Mouse (Mus musculus) bone marrow, adult 2 months (tissue): Measurements from ENCODE around the gene Ckap2l. TPM values are rescaled to one million over a fixed set of nuclear protein-coding genes. Genes with fewer than 3 reads are reported as not detected.

Experiments used
- H3K27ac ChIP-seq: fragments of 200-500 bp; 2 replicates; pipeline ENCODE4 v1.5.1; 2012; ENCODE audit warnings: low read depth, mild to moderate bottlenecking, control low read depth, inconsistent platforms, low read length; ENCODE audit not compliant: control insufficient read depth, poor library complexity, insufficient read depth
- H3K4me1 ChIP-seq: fragments of 200-500 bp; 2 replicates; pipeline ENCODE4 v1.6.1; 2011; ENCODE audit warnings: low read length; ENCODE audit not compliant: control insufficient read depth, insufficient read depth
- H3K4me3 ChIP-seq: fragments of 200-500 bp; replicated peaks from 2 replicates; pipeline ENCODE3; 2011; ENCODE audit warnings: mild to moderate bottlenecking, low read depth, low read length, control low read depth; ENCODE audit not compliant: control insufficient read depth
- CTCF ChIP-seq: fragments of 200-500 bp; IDR thresholded peaks from 2 replicates; pipeline ENCODE4 v1.5.1; 2011; ENCODE audit warnings: low read length, control low read depth; ENCODE audit not compliant: control insufficient read depth, insufficient read depth
- POLR2A ChIP-seq: fragments of 200-500 bp; IDR thresholded peaks from 2 replicates; pipeline ENCODE4 v1.6.1; 2011; ENCODE audit warnings: low read depth, mild to moderate bottlenecking, control low read depth, low read length, borderline replicate concordance; ENCODE audit not compliant: control insufficient read depth
- WGBS: fragments of 180-500 bp; shearing (Covaris S2); methylation state at CpG from one replicate; pipeline ENCODE4 v1.1.7; 2018; 5-methylcytosine and 5-hydroxymethylcytosine counted together
- polyA plus RNA-seq: library from polyadenylated mRNA; stranded (reverse); fragments of >200 nt; gene quantifications from 2 replicates; pipeline ENCODE4 v1.2.4, GENCODE M21; 2011; ENCODE audit warnings: low replicate concordance; ENCODE audit not compliant: missing spikeins, insufficient read depth, insufficient read length

Ckap2l gene
- polyA plus RNA-seq, 1 experiment, result 27.3 TPM

DNA sequence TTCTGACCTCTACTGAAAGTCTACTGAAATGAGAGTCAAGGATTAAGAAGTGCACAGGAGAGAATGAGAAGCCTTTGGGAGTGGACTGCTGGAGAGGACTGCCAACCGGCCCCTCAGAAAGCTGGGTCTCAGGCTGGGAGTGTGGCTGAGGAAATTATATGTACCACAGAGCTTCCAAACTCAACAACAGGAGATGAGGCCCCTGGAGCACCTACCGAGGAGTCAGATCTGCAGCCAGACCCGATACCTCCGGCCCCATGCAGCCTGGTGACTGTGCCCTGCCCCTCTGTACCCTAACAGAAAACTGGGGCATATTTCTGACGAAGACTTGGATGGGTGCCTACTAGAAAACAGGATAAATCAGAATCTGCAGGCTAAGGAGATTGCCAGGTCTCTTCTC, 23.2 kb downstream of the Ckap2l start:
- H3K4me3 ChIP-seq, result no peak overlapping the region
- 92% methylated on average over 5 of the region's 5 CpGs for WGBS
- TF ChIP-seq POLR2A, result no peak
- TF ChIP-seq CTCF, result no peak
- no peak overlapping the region for H3K27ac ChIP-seq
- H3K4me1 ChIP-seq, result no peaks in the 10 kb centered on the region

DNA sequence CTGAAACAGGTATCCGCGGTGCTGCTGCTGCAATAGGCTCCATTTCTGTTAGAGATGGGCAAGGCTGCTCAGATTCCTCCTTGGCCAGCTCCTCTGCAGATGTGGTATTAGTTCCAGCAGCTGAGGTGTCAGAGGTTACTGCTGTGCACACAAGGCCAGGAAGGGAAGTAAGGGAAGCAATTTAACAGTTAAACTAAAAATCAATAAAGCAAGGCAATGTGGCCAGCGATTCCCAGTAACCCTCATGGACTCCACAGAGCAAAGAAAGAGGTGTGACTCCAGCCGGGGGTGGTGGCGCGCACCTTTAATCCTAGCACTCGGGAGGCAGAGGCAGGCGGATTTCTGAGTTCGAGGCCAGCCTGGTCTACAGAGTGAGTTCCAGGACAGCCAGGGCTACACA, 26.4 kb downstream of the Ckap2l start:
- Histone ChIP-seq H3K27ac (no peak overlapping the region), H3K4me3 (no peak overlapping the region), H3K4me1 (no peaks in the 10 kb centered on the region)
- TF ChIP-seq CTCF (no peak), POLR2A (no peak)
- 91% methylated on average over 9 of the region's 9 CpGs for whole genome bisulfite sequencing

DNA sequence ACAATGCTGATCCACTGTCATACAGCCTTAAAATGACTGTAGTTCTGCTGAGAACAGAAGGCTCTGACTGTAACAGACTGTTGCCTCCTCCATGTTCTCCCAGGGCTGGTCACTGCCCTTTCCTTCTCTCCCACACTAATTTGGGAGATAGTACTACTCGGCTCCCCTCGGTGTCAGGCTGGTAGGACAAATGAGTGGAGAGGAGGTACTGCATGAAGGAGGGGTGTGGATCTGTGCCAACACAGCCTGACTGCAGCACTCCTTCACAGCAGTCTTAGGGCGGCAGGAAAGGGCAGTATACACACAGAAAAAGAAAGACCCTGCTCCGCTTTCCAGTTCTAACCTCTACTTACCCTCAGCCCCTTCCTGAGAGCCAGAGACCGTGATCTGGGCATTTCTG, 27.0 kb downstream of the Ckap2l start:
- Histone ChIP-seq H3K4me1 (no peaks in the 10 kb centered on the region), H3K4me3 (no peak overlapping the region), H3K27ac (no peak overlapping the region)
- TF ChIP-seq CTCF (no peak), POLR2A (no peak)
- 94% methylated on average over 5 of the region's 5 CpGs for WGBS

DNA sequence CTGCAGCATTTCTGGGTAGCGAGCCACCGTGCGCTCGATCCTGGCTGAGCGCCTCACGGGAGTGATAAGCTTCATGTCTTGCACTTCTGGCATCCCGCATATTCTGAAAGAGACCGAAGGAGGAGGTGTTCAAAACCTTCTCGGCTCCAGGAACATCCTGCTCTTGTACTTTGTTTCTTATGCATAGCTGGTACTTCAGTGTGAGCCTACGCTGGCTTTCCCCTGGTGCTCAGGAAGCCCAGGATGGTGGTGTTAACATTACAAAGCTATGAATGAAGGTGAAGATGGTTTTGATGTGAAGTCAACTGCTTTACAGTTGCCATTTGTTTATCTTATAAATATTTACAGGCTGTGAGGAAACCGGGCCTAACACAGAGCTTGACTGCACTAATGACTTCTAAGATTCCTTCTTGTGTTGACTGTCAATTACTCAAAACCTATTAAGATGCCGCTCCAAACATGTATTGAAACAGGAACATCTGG, 27.8 kb downstream of the Ckap2l start:
- 92% methylated on average over 12 of the region's 12 CpGs for WGBS
- TF ChIP-seq POLR2A (no peak), CTCF (no peak)
- no peak overlapping the region for H3K27ac ChIP-seq
- no peak overlapping the region for H3K4me3 ChIP-seq
- H3K4me1 ChIP-seq, result no peaks in the 10 kb centered on the region

DNA sequence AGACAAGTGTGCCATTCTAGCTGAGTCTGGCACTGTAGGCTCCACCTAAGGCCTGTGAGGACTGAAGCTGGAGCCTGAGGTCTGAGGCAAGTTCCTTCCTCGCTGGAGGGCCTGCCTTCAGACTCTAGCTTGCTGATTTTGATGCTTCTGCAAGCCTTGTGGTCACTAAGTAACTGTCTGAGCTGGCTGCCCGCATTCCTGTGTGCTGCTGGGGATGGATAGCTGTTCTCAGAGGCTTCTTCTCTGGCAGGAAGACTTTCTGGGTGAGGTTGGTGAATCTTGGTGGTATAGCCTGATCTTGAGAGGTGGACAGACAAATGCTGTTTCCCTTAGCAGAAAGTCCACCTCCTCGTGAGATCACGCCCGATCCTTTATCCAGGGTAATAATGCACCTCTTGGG, 29.3 kb downstream of the Ckap2l start:
- Histone ChIP-seq H3K4me1 (no peaks in the 10 kb centered on the region), H3K27ac (no peak overlapping the region), H3K4me3 (no peak overlapping the region)
- TF ChIP-seq CTCF (no peak), POLR2A (no peak)
- WGBS, result 79% methylated on average over 5 of the region's 5 CpGs

DNA sequence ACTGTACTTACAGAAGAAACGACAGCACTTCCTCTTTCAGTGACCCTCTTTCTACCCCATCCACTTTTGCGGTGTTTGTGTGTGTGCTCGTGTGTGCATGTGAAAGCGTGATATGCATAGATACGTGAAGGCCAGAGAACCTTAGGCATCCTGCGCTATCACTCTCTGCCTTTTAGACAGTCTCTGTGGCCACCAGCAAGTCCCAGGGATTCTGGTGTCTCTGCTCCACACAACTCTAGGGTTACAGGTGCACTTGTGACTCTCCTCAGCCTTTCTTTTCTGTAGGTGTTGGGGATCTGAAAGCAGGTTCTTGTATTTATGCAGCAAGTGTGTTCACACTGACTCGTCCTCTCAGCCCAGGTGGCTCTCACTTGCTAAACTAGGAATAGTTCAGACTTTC, 31.7 kb downstream of the Ckap2l start:
- WGBS, result 73% methylated on average over 7 of the region's 7 CpGs
- no peak overlapping the region for H3K4me3 ChIP-seq
- TF ChIP-seq POLR2A, result no peak
- no peak for TF ChIP-seq CTCF
- H3K4me1 ChIP-seq, result no peaks in the 10 kb centered on the region
- no peak overlapping the region for H3K27ac ChIP-seq

DNA sequence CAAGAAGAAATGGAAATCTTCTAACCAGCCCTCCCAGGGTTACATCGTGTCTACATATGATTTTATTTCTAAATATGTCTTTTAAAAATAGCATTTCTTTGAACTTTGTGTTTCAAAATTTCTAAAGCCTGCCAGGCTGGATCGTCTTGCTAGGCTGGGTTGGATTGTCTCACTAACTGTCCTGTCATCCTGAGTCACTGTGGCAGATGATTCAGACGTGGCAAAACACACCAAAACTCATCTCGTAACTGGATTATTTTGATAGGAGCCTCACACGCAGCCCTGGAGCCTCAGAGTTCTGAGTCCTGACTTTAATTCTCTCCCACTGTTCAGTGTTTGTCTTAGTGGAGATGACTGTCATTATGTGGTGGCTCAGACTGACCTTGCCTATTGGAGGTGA, 33.9 kb downstream of the Ckap2l start:
- WGBS, result 46% methylated on average over 5 of the region's 5 CpGs
- Histone ChIP-seq H3K4me3 (no peak overlapping the region), H3K27ac (no peak overlapping the region), H3K4me1 (no peaks in the 10 kb centered on the region)
- TF ChIP-seq CTCF, result no peak
- TF ChIP-seq POLR2A, result no peak

DNA sequence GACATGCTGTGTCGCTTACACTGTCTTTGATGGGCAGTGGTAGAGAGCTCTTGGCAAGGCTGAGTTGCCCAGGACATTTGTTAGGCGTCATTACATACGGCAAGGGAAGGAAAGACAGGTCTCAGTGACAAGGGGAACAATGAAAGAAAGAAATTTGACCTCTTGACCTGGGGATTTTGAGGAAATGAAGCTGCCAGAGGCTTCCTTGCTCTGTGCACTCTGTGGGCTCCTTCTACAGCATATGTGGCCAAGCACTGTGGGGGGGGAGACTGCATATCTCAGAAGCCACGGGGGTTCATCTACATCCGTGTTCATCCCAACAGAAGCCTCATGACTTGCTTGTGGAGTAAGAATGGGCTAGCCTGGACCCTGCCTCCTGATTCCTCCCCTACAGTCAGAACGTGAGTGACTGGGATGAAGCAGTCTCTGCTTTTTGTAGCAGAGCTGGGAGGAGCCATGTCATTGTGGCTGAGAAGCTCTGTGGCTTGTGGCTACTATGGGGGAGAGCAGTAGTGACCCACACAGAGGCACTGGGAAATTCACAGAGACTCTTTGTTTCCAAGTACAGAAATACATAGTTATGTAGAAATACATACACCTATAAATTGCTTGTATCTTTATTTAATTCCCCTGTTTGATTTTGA, 35.7 kb downstream of the Ckap2l start:
- TF ChIP-seq CTCF (no peak), POLR2A (no peak)
- Histone ChIP-seq H3K4me1 (no peaks in the 10 kb centered on the region), H3K27ac (no peak overlapping the region), H3K4me3 (no peak overlapping the region)
- WGBS, result 17% methylated on average over 6 of the region's 6 CpGs

DNA sequence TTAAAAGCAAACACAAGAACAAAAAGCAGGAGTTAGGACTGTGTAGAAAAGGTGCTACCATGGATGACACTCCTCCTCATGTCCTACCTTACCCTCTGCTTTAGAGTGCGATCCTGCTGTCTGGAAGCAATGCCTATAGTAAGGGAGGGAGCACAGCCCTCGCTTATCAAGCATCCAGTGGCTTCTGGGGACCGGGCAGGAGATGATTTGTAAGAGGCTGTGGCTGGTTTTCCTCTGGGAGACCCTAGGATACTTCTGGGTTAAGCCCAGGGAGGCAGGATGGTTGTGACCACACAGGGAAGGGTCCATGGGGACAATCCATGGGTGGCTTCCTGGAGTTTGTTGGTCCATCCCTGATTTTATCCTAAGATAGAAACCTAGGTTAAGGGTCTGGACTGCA, 36.4 kb downstream of the Ckap2l start:
- TF ChIP-seq POLR2A, result no peak
- WGBS, result 84% methylated on average over 3 of the region's 3 CpGs
- no peak overlapping the region for H3K27ac ChIP-seq
- H3K4me1 ChIP-seq, result no peaks in the 10 kb centered on the region
- H3K4me3 ChIP-seq, result no peak overlapping the region
